Mouse (Mus musculus): ENCODE results near the gene Adamtsl4. TPM values are rescaled to one million over a fixed set of nuclear protein-coding genes. Genes with fewer than 3 reads are reported as not detected.

Adamtsl4 gene
- total RNA-seq (2021): 10 to 100 TPM; 21.3 to 37.2 TPM
- long read RNA-seq, experiment 1, full-length matches to known transcripts: 1 of 13 reads
- long read RNA-seq, experiment 1, partial matches to known transcripts: 3 of 13 reads
- long read RNA-seq, experiment 1, other reads (novel, unspliced or antisense): 9 of 13 reads
- long read RNA-seq, experiment 2, full-length matches to known transcripts: 11 of 36 reads
- long read RNA-seq, experiment 2, partial matches to known transcripts: 15 of 36 reads
- long read RNA-seq, experiment 2, other reads (novel, unspliced or antisense): 10 of 36 reads

DNA sequence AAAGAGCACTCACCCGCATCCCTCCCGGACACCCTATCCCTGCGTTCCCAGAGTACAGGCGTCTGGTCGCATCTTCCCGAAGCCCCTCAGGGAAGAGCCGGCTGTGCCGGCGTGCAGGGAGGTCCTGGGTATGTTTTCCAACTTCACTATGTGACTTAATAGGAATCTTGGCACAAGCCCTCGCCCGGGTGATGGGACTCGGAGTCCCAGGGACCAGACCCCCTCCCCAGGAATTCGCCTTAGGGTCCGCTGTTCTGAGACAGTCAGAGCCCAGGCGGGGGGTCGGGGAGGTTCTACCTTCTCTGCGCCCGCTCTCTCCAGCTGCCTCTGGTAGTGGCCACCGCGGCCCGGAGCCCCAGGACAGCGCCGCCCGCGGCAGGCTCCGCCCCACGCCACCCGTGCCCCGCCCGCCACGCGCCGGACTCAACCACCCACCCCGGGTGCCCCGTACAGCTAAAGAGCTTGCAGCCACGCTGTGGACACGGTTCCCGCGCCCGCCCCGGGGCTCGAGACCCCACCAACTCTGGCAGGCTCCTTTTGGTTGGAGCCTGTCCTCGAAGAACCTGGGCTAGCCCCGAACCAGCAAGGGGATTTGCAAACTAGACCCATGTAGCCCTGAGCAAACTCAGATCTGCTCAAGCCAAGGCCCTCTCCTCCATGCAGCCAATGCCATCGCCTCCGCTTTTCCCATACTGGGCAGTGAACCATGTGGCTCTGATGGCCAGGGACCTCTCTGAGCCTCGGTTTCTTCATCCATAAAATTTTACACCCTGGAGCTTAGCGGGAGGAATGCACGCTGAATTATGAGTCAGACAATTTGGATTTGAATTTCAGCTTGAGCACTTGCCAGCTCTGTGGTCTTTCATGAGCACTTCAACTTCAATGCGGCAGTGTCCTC is at the start of gene Adamtsl4:
Gene Adamtsl4, minus strand, starts transcription at position 394 of the 898 bp plus-strand sequence.
- DNase-seq: peak; percentile 88

DNA sequence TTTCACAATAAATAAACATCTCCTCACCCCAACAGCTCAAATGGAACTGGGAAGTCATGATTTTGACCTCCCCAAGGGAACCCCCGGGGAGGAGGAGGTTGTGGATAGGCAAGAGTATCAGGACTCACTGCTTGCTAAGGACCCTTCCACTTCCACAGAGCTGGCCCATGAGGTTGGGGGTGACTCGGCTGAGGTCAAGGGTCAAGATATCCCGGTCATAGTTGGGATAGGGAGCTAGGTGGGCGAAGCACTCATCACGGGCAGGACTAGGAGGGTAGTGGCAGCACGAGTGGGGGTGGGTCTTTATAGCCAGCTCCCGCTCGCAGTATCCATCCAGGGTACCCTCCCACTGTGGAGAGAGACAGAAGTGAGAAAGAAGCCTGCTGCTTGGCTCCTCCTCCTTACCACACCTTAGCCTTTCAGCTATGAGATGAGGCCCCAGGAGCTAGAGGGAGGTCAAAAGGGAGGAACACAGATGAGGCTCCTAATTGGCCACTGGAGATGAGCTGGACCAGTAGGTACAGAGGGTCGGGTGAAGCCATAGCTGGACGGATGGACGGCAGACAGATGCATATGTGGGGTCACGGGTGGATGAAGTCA is 47.5 kb upstream of the Adamtsl4 start:
- DNase-seq: no peak

DNA sequence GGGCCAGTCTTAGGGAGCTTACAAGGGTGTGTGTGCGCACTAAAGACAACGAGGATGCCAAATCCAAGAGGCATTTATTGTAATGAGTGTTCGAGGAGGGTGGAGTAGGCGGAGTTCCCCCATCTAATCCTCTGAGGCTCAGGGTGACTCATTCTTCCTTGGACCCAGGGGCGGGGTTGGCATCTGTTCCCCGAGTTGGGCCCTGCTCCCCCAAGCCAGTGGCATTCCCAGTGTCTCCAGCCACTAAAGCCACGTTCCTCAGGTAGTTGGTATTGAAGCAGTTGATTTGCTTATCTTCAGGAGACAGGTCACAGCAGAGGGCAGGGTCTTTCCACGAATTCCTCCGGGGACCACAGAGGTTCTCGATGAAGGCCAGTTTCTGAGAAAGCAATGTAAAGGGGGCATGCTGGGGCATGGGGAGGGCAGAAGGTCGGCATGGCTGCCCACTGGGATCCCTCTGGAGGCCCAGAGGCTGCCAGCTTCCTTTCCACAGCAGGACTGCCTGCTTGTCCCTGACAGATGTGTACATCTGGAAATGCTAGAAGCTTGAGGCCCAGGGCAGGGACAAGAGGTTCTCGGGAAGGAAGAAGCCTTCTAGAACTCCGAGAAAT is 46.5 kb upstream of the Adamtsl4 start:
- peak; percentile 55 for DNase-seq

DNA sequence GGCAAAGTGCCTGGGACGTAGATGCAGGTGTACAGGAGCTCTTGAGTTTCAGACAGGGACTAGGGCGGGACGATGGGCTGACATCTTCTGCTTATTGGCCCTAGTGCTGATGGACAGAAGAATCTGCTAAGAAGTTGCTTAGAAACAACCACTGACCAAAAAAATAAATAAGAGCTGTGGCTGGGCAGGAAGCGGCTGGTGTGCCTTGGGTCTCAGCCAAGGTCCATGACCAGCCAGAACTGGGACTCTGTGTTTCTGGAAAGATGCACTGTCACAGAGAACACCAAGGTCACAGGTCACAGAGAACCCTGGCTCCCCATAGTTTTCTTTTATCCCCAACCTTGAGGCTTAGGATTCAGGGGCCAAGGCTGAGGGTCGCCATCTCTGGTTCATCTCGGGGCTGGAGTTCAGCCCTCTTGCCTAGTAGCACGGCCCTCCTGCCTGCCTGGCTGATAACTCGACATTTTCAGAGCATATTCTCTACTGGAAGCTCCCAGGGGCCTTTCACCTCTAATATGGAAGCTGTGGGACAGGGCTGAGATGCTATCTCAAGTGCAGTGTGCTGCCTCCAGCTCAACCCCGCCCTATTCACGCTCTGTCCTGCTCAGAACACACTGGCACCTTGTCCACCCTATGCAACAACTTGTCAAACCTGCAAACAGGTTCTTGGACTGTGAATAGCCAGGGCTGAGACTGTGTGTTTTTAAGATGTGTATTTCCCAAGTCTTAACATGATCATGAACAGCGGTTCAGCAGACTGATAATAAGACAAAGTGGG is 45.2 kb upstream of the Adamtsl4 start:
- DNase-seq: no peak

DNA sequence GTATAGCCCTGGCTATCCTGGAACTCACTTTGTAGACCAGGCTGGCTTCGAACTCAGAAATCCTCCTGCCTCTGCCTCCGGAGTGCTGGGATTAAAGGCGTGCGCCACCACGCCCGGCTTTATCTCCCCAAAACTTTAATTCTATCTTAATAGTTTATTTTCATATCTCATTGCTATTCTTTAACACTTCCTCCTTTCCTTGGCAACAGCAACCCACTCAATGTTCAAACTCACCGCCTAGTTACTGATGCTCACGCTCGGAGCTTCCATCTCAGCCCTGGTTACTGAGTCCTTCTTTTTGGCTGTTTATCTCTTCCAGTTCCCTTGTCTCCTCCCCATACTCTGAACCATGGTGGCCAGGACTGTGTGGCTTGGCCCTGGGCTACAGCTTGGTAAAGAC is 44.6 kb upstream of the Adamtsl4 start:
- DNase-seq: no peak

DNA sequence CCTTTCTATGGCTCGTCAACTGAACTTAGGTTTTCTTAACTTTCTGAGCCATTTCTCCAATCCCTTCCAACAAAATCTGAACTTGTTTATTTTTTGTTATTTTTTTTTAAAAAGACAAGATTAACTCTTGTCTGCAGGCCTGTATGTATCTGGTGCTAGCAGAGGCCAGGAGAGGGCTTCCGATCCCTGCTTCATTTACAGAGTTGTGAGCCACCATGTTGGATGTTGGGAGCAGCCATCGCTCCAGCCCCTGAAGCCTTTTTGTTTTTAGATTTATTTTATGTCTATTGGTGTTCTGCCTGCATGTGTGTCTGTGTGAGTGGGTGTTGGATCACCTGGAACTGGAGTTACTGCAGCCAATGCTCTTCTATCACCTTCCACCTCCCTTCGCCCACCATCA is 44.1 kb upstream of the Adamtsl4 start:
- no peak for DNase-seq

DNA sequence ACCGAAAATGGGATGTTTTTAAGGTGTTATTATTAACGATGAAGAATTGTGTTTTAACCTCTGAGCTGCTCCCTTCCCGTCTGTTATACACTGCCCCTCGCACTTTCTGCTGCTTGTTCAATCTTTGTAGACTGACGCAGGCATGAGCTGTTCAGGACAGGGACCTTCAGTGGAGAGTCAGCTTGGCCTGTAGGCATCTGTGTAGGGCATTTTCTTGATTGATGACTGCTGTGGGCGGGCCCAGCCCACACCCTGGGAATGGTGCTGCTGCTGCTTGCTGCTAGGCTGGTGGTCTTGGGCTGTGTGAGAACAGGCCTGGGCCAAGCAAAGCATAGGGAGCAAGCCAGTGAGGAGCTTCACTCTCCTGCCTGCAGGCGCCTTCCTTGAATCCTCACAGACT is 42.7 kb upstream of the Adamtsl4 start:
- DNase-seq: no peak

DNA sequence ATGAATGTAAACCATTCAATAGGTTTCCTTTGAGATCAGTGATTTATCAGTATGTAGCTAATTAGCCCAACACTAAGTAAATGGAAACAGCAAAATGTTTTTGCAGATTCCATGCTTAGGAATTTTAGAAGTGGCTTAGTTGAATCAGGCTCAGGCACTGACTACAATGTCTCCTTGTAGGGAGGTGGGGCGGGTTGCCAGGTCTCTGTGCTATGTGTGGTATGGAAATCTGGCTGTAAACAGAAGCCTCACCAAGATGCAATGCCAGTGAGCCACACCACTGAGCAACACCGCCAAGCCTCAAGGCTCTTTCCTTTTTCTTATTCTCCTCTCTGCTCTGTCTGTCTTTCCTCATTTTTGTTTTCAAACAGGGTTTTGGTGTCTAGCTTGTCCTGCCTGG is 41.2 kb upstream of the Adamtsl4 start:
- no peak for DNase-seq

DNA sequence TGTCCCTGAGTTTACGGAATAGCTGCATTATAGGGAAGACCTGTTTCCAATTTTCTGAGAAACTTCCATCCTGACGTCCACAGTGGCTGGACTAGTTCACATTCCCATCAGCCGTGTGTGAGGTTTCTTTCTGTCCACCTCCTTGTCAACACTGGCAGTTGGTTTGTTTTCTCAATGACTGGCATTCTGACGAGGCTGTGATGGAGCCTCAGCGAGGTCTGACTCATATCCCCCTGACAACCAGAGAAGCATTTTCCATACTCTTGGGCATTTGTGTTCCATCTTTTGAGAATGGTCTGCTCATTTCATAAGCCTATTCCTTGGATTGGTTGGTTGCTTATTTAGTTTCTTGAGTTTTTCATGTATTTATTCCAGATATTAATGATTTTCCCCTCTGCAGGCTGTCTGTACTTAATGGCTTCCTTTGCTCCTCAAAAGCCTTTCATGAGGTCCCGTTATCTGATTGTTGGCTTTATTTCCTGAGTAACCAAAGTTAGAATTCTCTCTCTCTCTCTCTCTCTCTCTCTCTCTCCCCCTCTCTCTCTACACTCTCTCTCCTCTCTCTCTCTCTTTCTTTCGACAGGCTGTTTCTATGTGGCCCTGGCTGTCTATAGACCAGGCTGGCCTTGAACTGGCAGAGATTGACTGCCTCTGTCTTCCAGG is 39.1 kb upstream of the Adamtsl4 start:
- no peak for DNase-seq

DNA sequence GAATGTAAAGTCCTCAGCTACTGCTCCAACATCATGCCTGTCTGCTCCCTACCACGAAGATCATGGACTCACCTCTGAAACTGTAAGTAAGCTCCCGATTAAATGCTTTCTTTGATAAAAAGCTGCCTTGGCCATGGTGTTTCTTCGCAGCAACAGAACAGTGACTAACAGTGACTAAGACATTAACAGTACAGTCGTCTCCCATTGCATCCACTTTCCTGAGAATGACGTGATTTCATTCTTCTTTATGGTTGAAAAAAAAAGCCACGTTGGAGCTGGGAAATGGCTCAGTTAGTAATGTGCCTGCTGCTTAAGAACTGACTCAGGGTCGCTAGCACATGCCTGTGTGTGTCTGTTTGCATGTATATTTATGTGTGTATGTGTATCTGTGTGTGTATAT is 38.1 kb upstream of the Adamtsl4 start:
- DNase-seq: no peak

DNA sequence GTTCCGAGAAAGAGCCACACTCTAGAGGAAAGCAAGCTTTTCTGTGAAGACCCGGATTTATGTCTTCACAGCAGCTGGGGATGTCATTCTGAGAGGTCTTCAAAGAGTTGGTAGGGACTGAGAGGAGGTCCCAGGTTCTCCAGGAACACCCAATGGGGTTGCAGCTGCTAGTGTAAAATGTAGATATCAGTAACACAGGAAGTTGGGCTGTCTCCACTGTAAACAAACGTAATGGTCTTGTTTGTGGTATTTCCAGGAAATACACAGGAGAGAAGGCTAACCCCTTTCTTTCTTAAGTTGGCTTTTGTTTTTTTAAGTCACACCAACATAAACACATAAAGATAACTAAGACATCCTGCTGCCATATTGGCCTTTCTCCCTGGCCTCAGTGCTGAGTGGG is 34.7 kb upstream of the Adamtsl4 start:
- DNase-seq: no peak

DNA sequence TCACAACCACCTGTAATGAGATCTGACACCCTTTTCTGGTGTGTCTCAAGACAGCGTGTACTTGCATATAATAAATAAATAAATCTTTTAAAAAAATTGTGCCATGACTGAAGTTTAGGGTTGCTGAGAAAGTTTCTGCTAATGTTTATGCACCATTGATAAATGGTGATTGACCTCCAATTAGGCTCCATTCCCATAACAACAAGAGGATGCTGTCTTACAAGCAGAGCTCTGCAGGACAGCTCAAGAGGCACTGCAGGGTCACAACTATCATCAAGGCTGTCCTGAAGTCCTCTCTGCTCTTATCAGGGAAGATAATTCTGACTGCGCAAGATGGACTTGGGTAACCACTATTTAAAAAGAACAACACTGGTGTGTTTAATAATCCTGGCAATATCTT is 30.4 kb upstream of the Adamtsl4 start:
- DNase-seq: no peak

DNA sequence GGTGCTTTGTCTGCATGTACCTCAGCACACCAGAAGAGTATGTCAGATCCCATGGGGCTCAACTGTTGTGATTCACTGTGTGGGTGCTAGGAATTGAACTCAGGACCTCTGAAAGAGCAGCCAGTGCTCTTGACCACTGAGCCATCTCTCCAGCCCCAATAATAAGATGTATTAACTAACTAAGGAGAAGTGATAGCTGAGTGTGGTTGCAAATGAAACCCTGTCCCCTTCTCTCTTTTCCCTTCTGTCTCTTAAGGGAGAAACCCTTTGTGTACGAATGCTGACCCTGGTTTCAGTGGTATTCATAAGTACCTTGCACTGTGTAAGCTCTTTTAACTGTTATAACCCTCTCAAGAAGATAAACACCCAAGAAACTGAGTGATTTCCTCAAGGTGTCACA is 28.4 kb upstream of the Adamtsl4 start:
- no peak for DNase-seq

DNA sequence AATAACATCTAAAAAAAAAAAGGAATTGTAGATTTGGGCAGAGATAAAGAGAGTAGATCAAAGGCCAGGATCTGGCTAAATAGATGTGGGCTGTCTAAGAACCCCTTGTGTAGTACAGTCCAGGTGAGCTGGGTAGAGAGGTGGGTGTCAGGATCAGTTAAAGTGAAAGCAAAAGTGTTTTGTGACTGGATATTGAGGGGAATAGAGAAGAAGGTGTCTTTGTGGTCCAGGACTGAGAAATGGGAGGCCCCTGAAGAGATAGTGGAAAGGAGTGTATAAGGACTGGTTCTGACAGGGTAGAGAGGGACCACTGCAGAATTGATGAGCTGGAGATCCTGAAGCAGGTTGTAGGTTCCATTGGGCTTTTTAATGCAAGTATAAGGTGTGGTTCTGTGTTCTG is 22.2 kb upstream of the Adamtsl4 start:
- DNase-seq: no peak

DNA sequence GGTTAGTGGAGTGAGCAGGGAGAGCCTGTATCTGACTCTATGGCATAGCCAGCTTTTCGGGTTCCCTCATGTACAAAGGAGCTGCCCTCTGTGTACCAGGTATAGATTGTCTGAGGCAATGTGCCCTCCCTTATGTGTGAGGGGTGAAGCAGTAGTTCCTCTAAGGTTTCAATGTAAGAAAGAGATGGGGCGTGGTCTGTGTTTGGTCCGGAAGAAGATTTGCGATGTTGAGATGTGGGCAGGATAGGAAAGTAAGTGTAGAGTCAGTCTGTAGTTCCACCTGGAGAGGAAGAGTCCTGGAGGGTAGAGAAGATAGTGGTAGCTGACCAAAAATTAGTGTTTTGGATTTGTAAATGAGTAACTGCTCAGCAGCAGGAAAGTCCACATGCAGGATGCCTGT is 21.3 kb upstream of the Adamtsl4 start:
- DNase-seq: no peak

DNA sequence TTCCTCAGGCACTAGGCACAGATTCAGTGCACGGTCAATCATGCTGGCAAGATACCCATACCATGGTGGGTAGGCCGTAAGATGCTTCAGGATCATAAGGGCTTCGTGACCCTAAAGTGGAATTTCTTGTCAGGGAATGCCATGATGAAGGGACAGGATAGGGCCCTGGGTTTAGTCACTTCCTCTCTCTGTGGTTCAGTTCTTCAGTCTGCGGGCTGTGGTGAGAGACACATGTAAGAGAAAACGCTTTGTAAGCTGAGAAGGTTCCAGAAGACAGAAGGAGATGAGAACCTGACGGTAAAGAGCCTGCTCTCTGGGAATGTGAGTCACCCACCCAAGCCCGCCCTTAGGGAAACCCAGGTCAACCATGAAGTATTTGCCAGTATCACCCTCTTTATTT is 19.8 kb upstream of the Adamtsl4 start:
- DNase-seq: no peak

DNA sequence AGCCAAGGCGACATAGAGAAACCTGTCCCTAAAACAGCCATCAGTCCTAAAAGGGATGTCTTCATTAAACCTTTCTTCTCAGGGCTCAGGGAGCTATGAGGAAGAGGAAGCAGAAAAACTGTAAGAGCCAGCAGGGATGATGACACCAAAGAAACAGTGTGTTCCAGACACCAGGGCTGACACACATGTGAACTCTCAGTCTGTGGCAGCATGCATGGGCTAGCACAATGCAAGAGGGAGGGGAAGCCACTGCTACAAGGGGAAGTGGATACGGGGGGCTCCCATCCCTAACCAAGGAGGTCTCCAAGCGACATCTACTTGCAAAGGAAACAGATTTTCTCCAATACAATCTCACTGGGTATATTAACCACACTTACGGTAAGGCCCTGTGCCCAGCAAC is 18.6 kb upstream of the Adamtsl4 start:
- no peak for DNase-seq

DNA sequence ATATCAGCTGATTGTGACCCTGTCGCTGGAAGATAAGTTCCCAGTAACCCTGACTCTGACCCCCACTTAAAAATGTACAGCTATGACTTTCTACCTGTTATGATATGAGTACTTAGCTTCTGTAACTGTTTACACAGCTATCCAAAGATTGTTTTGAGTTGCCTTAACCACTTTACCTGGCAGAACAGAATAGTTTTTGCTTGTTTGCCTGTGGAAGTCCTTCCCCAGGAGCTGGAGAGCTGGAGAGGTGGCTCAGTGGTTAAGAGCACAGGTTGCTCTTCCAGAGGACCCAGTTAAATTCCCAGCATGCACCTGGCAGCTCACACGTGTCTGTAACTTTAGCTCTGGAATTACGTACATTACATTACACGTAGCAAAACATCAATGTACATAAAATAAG is 16.9 kb upstream of the Adamtsl4 start:
- no peak for DNase-seq

DNA sequence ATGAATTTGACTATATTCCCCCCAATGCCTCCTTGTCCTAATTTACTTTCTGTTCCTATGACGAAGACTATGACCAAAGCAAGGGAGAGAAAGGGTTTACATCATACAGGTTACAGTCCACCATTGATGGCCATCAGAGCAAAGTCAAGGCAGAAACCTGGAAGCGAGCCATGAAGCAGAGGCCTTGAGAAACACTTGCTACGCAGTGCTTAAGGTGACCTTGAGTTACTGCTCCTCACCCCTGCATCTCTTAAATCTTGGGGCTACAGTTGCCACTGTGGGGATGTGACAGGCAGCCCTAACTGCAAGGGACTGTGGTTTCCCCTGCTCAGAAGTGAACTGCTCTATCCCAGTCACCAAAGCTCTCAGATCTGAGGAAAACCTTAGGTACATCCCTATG is 15.6 kb upstream of the Adamtsl4 start:
- DNase-seq: no peak

DNA sequence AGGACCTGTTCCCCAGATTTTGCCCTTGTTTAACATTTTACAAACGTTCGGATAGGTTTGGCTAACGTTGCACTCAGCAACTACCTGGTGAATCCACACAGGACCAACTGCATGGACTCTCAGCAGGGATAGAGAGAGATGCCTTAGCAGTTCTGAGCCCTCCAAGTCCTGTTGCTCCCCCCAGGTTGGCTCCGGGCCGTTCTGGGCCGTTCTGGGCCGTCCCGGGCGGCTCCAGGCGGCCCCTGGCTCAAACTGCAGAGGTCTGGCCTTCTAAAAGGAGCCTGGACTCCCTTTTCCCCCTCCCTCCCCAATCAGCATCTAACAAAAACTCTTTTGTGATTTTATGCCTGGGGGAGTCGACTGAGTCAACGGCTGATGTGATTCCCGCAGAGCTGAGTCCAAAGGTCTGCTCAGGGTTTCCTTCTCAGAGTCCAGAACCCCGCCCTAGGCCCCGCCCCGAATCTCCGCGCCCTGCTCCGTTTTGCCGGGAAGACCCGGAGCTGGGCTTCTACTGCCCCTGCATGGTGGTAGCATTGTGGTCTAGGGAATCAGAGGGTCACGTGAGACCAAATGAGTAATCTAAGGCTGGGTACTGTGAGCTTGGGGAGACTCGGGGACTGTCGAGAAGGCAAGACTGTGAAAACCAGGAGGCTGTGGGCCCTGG is 14.3 kb upstream of the Adamtsl4 start:
- DNase-seq: peak; percentile 85

DNA sequence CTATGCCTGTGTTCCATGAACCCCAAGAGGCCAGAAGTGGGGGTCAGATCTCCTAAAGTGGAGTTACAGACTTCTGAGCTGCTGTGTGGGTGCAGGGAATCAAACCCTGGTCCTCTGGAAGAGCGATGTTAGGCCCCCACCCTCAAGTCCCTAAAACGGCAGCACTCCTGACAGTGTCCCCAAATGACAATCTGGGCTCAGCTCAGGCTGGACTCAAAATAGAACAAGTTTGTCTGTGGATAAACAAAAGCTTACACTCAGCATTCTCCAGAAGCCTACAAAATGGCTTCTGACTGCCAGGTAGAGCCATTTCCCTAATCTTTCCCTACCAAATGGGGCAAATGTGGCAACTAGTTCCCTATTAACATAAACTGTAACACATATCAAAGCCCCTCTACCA is 13.4 kb upstream of the Adamtsl4 start:
- DNase-seq: no peak
